Mouse (Mus musculus): Measurements from ENCODE around the gene Eif2b4.
"Not testable (repeated sequence)": the region's sequence is repeated elsewhere in the genome, so short reads cannot be mapped to it uniquely, and the experiment has no call there.

The Eif2b4 gene

GRCm38 (mm10) chr5:31192939-31193630 lies at the start of gene Eif2b4, which contains the start of gene Snx17:
Gene Eif2b4 (minus strand): TSS chr5:31193430.
Gene Snx17 (plus strand): TSS chr5:31193227.
- peak; percentile 97 for DNase-seq (ENCODE audit: low spot score)

DNA sequence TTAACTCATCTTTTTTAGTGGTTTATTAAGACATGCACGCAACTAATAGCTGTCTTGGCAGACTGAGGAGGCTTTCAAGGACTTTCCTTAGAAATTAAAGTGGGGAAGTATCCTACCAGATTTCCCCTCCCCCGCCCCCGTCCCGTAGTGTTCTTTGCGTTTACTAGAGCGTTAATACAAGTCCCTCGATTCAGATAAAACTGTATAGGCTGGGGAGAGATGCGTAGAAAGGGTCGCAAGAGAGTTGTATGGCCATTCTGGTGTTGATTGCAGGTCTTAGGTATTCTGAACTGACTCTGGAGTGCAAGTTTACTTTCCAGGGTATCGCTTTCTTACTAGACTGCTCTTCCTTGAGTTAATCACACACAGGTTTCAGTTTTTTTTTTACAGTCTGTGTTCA lies 49.0 kb upstream of the Eif2b4 start:
- no peak for DNase-seq (ENCODE audit: low spot score)

- DNase-seq (ENCODE audit: low spot score) = no peak
Measured at GRCm38 (mm10) chr5:31241522-31242034, 48.3 kb upstream of the Eif2b4 start.

GRCm38 (mm10) chr5:31240637-31241521 lies 47.6 kb upstream of the Eif2b4 start, which contains the start of the genes Nrbp1 and Gm9970:
Gene Nrbp1 (plus strand): TSS chr5:31240864.
Gene Gm9970 (minus strand): TSS chr5:31241232.
- DNase-seq (ENCODE audit: low spot score) = peak; percentile 92

DNA sequence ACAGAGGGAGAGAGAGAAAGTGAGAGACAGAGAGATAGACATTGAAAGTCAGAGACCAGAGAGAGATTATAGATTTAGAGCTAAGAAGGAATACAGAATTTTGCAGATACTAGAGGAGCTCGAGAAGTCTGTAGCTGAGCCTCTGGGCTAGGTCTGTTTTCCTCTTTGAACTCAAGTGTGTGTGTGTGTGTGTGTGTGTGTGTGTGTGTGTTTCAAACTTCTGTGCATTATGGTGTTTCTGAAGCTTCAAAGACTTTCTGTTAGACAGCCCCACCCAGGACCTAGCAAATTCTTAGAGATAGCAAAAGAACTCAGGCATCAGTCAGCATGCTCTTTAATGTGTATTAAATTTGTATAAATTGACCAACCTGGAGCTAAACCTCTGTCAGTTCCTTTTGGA lies 33.4 kb upstream of the Eif2b4 start:
- DNase-seq (ENCODE audit: low spot score) = no peak

DNA sequence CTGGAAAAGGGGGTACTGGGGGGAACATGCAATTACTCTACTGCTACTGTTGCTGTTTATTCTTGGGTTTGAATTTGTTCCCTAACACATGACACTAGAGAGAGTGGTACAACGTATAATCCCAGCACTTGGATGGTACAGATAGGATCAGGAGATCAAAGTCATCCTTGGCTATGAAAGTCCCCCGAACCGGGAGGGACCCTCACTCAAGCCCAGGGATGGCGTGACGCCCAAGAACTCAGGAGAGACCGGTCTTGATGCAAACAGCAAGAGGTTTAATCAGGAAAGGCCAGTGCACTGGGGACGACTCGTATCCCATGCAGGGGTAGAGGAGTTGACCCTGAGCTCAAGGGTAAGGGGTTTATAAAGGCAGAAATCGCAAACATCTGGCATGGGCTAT lies 29.5 kb upstream of the Eif2b4 start:
- no peak for DNase-seq (ENCODE audit: low spot score)

DNA sequence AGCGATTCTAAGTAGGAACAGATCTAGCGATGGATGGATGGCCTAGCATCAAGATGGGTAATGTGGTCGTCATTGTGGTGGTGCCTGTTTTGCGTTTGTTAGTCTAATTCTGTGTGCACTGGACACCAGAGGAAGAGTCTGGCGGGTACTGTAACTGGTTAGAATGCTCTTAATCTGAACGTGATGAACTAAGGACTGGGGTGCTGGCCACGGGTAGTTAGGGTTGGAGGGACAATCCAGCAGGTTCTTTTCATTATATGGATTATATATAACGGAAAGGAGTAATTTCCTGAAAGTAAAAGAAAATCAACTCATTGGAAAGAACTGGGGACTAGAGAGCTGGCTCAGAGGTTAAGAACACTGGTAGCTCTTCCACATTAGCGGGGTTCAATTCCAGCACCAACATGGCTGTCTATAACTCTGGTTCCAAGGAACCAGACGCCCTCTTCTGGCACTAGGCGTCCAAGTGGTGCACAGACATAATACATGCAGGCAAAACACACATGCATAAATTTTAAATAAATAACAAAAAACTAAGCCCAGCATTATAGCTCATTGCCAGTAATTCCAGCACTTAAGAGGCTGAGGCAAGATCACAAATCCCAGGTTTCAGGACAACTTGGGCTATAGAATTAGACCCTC lies 28.2 kb upstream of the Eif2b4 start:
- DNase-seq (ENCODE audit: low spot score) = no peak

GRCm38 (mm10) chr5:31220448-31221303 lies 27.4 kb upstream of the Eif2b4 start, which contains the start of gene Ppm1g:
Gene Ppm1g (minus strand): TSS chr5:31220687.
- peak; percentile 99 for DNase-seq (ENCODE audit: low spot score)

DNA sequence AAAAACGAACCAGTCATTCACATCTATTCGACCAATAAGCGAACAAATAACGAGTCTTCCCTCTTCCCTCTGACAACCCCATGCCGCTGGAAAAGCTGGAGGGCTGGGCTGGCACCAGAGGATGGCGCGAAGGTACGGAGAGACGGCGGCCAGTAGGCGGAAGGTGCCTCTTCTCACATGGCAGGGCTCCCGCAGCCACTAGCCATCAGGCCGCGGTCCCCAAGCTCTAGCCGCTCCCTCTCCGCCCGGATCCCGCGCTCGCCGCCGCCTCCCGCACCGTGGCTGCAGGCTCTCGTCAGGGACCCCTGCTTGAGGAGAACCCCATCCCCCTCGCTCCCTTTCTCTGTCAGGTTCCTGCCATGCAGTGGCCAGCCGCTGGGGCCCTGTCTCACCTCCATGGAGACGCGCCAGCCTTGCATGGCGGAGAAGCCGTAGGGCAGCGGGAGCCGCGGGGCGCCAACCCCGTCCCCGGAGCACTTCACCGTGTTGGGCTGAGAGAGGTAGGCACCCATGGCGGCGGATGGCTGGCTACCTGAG lies 26.7 kb upstream of the Eif2b4 start:
- no peak for DNase-seq (ENCODE audit: low spot score)

DNA sequence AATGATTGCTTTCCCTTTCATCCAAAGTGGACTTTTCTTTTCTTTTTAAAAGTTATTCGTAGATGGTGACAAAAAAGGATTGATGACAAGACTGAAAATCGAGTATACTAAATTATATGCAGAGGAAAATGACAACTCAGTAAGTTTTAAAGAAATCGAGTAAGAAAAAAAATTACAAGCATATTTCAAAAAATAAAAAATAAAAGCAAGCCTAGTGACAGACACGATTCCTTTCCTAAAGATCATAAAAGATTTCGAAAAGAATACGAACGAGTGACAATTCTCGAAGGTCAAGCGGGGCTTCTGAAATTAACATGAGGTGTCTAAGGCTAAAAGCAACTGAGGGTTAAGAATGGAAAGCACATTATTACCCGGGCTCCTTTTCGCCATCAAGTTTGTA lies 26.2 kb upstream of the Eif2b4 start:
- no peak for DNase-seq (ENCODE audit: low spot score)

- no peak for DNase-seq (ENCODE audit: low spot score)
Measured at GRCm38 (mm10) chr5:31219070-31219469, 25.8 kb upstream of the Eif2b4 start.

DNA sequence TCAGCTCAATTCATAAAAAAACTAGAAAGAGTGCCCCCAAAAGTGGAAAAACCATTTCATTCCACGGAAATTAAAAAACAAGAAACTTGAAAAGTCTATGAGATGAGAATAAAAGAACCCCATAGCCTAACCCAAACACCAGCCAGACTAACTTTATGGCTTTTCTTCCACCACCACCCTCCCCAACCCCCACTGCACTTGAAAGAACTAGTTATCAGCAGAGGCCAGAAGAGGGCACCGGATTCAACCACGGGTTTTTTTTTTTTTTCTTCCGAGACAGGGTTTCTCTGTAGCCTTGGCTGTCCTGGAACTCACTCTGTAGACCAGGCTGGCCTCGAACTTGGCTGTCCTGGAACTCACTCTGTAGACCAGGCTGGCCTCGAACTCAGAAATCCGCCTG lies 25.1 kb upstream of the Eif2b4 start:
- DNase-seq (ENCODE audit: low spot score) = no peak

DNA sequence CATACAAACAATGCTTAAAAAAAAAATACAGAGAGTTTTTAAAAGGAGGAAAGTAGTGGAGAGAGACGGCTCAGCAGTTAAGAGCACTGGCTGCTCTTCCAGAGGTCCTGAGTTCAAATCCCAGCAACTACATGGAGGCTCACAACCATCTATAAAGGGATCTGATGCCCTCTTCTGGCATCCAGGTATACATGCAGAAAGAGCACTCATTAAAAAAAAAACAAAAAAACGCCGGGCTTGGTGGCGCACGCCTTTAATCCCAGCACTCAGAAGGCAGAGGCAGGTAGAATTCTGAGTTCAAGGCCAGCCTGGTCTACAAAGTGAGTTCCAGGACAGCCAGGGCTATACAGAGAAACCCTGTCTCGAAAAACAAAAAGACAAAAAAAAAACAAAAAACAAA lies 23.3 kb upstream of the Eif2b4 start:
- DNase-seq (ENCODE audit: low spot score) = not testable (repeated sequence)

GRCm38 (mm10) chr5:31204421-31204820 lies 11.2 kb upstream of the Eif2b4 start:
- DNase-seq (ENCODE audit: low spot score) = no peak

GRCm38 (mm10) chr5:31203866-31204265 lies 10.6 kb upstream of the Eif2b4 start:
- no peak for DNase-seq (ENCODE audit: low spot score)

DNA sequence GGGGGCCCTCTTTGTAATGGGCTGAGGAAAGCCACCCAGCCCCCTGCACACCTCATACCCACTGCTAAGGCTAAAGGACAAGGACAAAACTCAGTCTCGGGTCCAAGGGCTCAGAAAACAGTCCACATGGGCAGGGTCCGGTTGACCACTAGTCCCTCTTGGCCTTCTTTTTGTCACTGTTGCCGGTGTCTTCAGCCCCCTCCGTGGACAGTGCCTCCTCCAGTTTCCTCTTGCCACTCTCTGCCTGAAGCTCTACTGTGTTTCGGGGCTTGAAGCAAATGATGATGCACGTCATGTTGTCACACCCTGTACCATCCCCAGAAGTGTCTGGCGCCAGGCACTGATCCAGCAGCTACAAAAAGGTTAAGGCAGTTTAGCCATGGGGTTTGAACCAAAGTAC lies 9.7 kb upstream of the Eif2b4 start:
- no peak for DNase-seq (ENCODE audit: low spot score)

DNA sequence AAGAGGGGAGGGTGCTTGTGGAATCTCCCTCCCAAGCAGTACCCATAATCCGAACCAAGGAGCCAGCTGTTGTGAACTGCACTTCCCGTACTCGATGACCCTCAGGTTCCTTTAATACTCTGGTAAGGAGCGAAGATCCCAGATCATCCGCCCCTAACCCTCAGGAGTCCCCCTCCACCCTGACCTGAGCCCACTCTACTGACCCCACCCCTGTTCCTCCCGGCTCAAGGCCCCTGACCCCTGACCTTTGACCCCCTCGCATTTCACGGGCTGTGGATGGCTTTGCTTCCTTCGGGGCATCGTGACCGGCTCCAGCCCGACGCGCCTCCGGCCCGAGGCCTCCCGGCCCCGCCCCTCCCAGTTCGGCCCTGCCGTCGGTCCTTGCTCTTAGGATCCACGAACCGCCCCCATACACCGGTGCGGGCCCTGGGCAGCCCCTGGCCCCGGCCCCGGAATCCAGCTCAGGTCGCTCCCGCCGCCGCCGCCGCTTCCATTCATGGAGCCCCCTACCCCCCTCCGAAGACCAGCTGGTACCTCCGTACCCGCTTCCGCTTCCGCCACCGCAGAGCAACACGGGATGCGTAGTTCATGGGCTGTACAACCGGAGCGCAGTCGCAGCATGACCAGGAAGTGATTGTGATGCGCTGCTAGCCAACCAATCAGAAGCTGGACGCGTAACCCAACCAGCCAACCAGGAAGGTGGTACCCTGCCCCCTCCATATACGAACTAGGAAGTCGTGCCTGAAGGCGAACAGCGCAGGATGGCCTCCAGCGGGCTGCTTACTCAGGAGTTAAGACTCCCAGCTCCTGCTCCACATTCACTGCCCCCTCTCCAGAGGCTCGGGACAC lies 8.7 kb upstream of the Eif2b4 start, which contains the start of gene Zfp513:
TSS of gene Zfp513 (minus strand) at position 562 of the 849 bp plus-strand sequence.
- DNase-seq (ENCODE audit: low spot score) = peak; percentile 86

DNA sequence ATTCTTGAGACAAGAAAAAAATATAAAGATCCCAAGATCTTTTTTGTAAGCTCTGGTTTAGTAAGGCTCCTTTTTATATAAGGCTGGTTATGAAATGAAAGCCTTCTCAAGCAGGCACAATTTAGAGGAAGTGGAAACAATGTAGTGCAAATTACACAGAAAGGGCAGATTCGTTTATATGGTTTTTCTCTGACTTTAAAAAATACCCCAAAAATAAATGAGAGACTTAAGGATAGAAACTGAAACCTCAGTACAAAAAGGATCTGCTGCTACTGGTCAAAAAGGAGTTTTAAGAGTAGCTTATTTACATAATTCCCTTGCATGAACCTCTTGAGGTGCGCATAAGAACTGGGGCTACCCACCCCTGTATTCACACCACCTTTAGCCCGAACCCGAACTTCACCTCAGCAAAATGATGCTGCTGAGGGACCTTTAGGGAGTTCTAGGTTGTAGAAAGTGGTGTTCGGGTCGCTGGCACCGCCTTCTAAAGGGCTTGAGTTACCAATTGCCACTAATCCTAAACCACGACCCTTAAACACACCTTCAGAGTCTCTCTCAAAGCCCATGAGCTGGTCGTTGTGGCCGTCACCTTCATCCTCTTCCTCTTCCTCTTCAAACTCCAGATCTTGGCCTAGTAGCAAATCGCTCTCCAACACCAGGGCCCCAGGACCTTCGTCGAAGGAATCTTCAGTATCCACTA lies 8.0 kb upstream of the Eif2b4 start:
- DNase-seq (ENCODE audit: low spot score) = no peak

DNA sequence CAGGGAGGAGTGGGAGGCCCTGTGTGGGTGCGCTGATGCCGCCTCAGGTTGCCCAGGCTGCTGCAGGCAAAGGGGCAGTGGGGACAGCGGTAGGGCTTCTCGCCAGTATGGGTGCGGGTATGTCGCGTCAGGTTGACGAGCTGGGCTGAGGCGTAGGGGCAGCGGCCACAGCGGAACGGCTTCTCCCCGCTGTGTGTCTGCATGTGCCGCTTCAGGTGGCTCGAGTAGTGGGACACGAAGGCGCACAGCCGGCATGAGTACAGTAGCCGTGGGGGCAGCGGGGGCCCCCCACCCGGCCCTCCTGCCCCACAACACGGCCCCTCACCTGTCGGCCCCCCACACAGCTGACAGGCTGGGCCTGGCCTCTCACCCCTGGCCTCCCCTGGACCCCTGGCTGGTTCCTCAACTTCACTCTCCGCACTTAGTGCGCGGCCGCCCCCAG lies 7.1 kb upstream of the Eif2b4 start:
- no peak for DNase-seq (ENCODE audit: low spot score)
